Mouse (Mus musculus) mesoderm, embryonic 11.5 days (tissue): ENCODE results near the gene Adam22.

ENCODE experiments used
- DNase-seq: peaks from one replicate; pipeline ENCODE4 v3.0.0-alpha.2; 2012; ENCODE audit warnings: low read depth, low spot score

Adam22 gene

GRCm38 (mm10) chr5:8367614-8368327, at the start of gene Adam22:
Gene Adam22 (minus strand): TSS chr5:8368160.
- peak; percentile 70 for DNase-seq

- DNase-seq: no peak
These were observed 49.5 kb upstream of the Adam22 start for GRCm38 (mm10) chr5:8417443-8417842.

- DNase-seq: no peak
These were observed 48.9 kb upstream of the Adam22 start for GRCm38 (mm10) chr5:8416683-8417413.

GRCm38 (mm10) chr5:8408746-8409145, 40.8 kb upstream of the Adam22 start:
- DNase-seq: no peak

- no peak for DNase-seq
These were observed 29.8 kb upstream of the Adam22 start for GRCm38 (mm10) chr5:8397587-8398249.

- no peak for DNase-seq
These were observed 26.1 kb upstream of the Adam22 start for GRCm38 (mm10) chr5:8393891-8394583.

- DNase-seq: no peak
These were observed 6.4 kb upstream of the Adam22 start for GRCm38 (mm10) chr5:8374297-8374906.

GRCm38 (mm10) chr5:8373415-8373814, 5.5 kb upstream of the Adam22 start:
- DNase-seq: no peak

GRCm38 (mm10) chr5:8368781-8369180, 821 bp upstream of the Adam22 start:
- DNase-seq: no peak

GRCm38 (mm10) chr5:8368328-8368692, 350 bp upstream of the Adam22 start:
- no peak for DNase-seq

- peak; percentile 15 for DNase-seq
These were observed 968 bp downstream of the Adam22 start for GRCm38 (mm10) chr5:8366771-8367613.

GRCm38 (mm10) chr5:8362361-8362760, 5.6 kb downstream of the Adam22 start:
- DNase-seq: no peak

GRCm38 (mm10) chr5:8357677-8358076, 10.3 kb downstream of the Adam22 start:
- no peak for DNase-seq

GRCm38 (mm10) chr5:8356885-8357651, 10.9 kb downstream of the Adam22 start:
- DNase-seq: peak; percentile 9

GRCm38 (mm10) chr5:8356326-8356725, 11.6 kb downstream of the Adam22 start:
- DNase-seq: peak; percentile 72

- no peak for DNase-seq
These were observed 18.4 kb downstream of the Adam22 start for GRCm38 (mm10) chr5:8349557-8349956.

- no peak for DNase-seq
These were observed 21.6 kb downstream of the Adam22 start for GRCm38 (mm10) chr5:8346329-8346728.

GRCm38 (mm10) chr5:8343296-8343695, 24.7 kb downstream of the Adam22 start:
- DNase-seq: no peak

GRCm38 (mm10) chr5:8341676-8342075, 26.3 kb downstream of the Adam22 start:
- no peak for DNase-seq
